Mouse (Mus musculus): Measurements from ENCODE around the gene Olfr1392. TPM values are rescaled to one million over a fixed set of nuclear protein-coding genes. Genes with fewer than 3 reads are reported as not detected.
"Not testable (repeated sequence)": the region's sequence is repeated elsewhere in the genome, so short reads cannot be mapped to it uniquely, and the experiment has no call there.

The Olfr1392 gene
- total RNA-seq, 2 experiments from 2014 or later: not detected

- ATAC-seq (replicated peaks; ENCODE audit: low FRiP score, poor library complexity, severe bottlenecking): no peak
These were observed 6.9 kb upstream of the Olfr1392 start, which contains the start of gene Olfr1393 for GRCm38 (mm10) chr11:49278222-49278621. Gene Olfr1393 (plus strand): TSS chr11:49278304.

- ATAC-seq (replicated peaks; ENCODE audit: low FRiP score, poor library complexity, severe bottlenecking): no peak
These were observed 2.2 kb downstream of the Olfr1392 start for GRCm38 (mm10) chr11:49287251-49287650.

- ATAC-seq (replicated peaks; ENCODE audit: low FRiP score, poor library complexity, severe bottlenecking): no peak
These were observed 7.7 kb downstream of the Olfr1392 start for GRCm38 (mm10) chr11:49292777-49293176.

DNA sequence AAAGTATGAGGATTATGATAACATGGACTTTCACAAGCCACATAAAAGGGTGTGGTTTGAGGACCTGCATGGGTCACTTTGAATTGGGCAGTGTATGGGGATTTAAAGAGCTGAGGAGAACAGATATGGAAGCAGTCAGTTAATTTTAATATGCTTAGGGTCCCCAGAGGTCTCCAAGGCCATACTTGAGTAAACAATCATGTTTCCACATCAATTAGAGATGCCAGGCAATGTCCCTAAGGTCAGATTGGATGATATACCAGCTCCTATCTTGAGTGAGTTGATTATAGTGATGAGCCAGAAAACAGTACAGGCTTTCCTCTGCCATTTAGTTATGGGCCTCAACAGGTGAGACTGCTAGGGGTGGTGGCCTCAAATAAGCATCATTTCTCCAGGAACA is 19.4 kb downstream of the Olfr1392 start, which contains the start of gene Olfr10:
TSS of gene Olfr10 (plus strand) at position 301 of the 400 bp plus-strand sequence.
- ATAC-seq (replicated peaks; ENCODE audit: low FRiP score, poor library complexity, severe bottlenecking): no peak

DNA sequence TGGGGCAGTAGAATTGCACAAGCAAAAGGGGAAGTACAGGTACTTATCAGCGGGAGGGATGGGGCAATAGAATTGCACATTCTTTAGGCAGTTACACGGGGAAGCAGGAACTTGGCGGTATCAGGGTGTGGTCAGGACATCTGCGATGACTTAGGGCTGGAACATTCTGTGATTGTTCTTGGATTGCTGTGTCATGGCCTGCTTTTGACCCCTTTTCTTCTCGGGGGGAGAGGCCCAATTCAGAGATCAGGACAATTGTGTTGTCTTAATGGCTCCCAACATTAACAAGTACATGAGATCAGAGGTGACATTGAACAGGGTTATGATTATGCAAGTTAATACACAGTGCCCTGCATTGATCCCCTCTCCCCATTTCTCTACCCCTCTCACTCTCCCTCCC is 23.5 kb downstream of the Olfr1392 start:
- ATAC-seq (replicated peaks; ENCODE audit: low FRiP score, poor library complexity, severe bottlenecking): not testable (repeated sequence)

- ATAC-seq (replicated peaks; ENCODE audit: low FRiP score, poor library complexity, severe bottlenecking): no peak
These were observed 37.4 kb downstream of the Olfr1392 start, which contains the start of gene Olfr1391 for GRCm38 (mm10) chr11:49322442-49322841. Gene Olfr1391 (plus strand): TSS chr11:49322742.

DNA sequence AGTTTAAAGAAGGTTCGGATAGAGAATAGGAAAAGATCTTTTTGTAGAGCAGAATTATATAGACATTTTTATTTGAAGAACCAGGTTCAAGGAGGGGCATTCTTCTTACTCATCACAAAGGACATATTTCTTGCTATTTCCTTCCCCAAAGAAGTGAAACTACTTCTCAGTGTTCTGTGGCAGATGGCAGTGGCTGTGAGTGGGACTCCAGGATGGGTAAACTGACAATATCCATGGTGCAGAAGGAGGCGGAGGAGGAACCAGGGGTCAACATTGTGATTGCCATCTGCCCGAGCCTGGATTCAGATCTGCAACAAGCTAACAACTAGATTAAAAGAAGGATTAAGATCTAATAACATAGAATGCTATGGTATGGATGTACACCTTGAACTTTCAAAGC is 41.6 kb downstream of the Olfr1392 start:
- ATAC-seq (replicated peaks; ENCODE audit: low FRiP score, poor library complexity, severe bottlenecking): no peak

DNA sequence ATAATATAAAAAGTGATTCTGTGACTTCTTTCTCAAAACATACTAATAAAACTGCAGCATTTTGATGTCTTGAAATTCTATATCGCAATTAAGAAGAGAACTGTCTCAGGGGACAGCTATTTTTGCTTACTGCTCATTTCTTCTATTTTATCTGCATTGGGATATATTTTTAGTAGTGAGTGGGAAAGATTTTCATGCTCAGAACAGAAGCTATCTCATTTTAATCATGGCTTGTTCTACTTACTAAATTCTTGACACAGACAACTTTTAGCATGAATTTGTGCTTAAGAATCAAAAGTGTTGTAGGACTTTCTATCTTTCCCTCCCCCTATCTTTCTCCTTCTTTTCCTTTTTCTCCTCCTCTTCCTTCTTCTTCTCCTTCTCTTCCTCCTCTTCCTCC is 44.6 kb downstream of the Olfr1392 start:
- ATAC-seq (replicated peaks; ENCODE audit: low FRiP score, poor library complexity, severe bottlenecking): no peak

GRCm38 (mm10) chr11:49334888-49335287 is 49.8 kb downstream of the Olfr1392 start, which contains the start of gene Olfr1390:
Gene Olfr1390 (plus strand): TSS chr11:49335188.
- no peak for ATAC-seq (replicated peaks; ENCODE audit: low FRiP score, poor library complexity, severe bottlenecking)

- ATAC-seq (replicated peaks; ENCODE audit: low FRiP score, poor library complexity, severe bottlenecking): no peak
These were observed 52.2 kb downstream of the Olfr1392 start for GRCm38 (mm10) chr11:49337150-49337832.

Other genes starting within 250 kb of the Olfr1392 start
- 21.1 and 35.5 TPM in 2 replicates for gene 9930111J21Rik2, start 234.0 kb upstream of the Olfr1392 start, total RNA-seq (2015; ENCODE audit: low replicate concordance)
- gene 9930111J21Rik2, start 234.0 kb upstream of the Olfr1392 start, total RNA-seq (2017; ENCODE audit: low replicate concordance): 12.4 and 17.8 TPM in 2 replicates
- gene Tgtp2, start 221.1 kb upstream of the Olfr1392 start, total RNA-seq (2015; ENCODE audit: low replicate concordance): 18.2 and 28.2 TPM in 2 replicates
- gene Tgtp2, start 221.1 kb upstream of the Olfr1392 start, total RNA-seq (2017; ENCODE audit: low replicate concordance): 28.4 and 51.8 TPM in 2 replicates
- gene Ifi47, start 208.7 kb upstream of the Olfr1392 start, total RNA-seq (2015; ENCODE audit: low replicate concordance): 33.2 and 37.5 TPM in 2 replicates
- 15.9 and 29.4 TPM in 2 replicates for gene Ifi47, start 208.7 kb upstream of the Olfr1392 start, total RNA-seq (2017; ENCODE audit: low replicate concordance)
- gene Olfr1396, start 170.4 kb upstream of the Olfr1392 start, total RNA-seq (2015; ENCODE audit: low replicate concordance): not detected in 2 replicates
- not detected in 2 replicates for gene Olfr1396, start 170.4 kb upstream of the Olfr1392 start, total RNA-seq (2017; ENCODE audit: low replicate concordance)
- gene Olfr1395, start 143.0 kb upstream of the Olfr1392 start, total RNA-seq (2015; ENCODE audit: low replicate concordance): not detected in 2 replicates
- not detected in 2 replicates for gene Olfr1395, start 143.0 kb upstream of the Olfr1392 start, total RNA-seq (2017; ENCODE audit: low replicate concordance)
- gene Olfr1394, start 130.9 kb upstream of the Olfr1392 start, total RNA-seq (2015; ENCODE audit: low replicate concordance): not detected in 2 replicates
- gene Olfr1394, start 130.9 kb upstream of the Olfr1392 start, total RNA-seq (2017; ENCODE audit: low replicate concordance): not detected in 2 replicates
- gene Btnl9, start 98.1 kb upstream of the Olfr1392 start, total RNA-seq (2015; ENCODE audit: low replicate concordance): 0.84 and 2.3 TPM in 2 replicates
- 3.1 and 5.7 TPM in 2 replicates for gene Btnl9, start 98.1 kb upstream of the Olfr1392 start, total RNA-seq (2017; ENCODE audit: low replicate concordance)
- 18.6 and 25.4 TPM in 2 replicates for gene Zfp62, start 82.0 kb upstream of the Olfr1392 start, total RNA-seq (2015; ENCODE audit: low replicate concordance)
- 14.8 and 28.9 TPM in 2 replicates for gene Zfp62, start 82.0 kb upstream of the Olfr1392 start, total RNA-seq (2017; ENCODE audit: low replicate concordance)
- gene Mgat1, start 41.1 kb upstream of the Olfr1392 start, total RNA-seq (2015; ENCODE audit: low replicate concordance): 9.0 and 10.2 TPM in 2 replicates
- gene Mgat1, start 41.1 kb upstream of the Olfr1392 start, total RNA-seq (2017; ENCODE audit: low replicate concordance): 11.4 and 17.0 TPM in 2 replicates
- not detected in 2 replicates for gene Olfr1393, start 7.0 kb upstream of the Olfr1392 start, total RNA-seq (2015; ENCODE audit: low replicate concordance)
- not detected in 2 replicates for gene Olfr1393, start 7.0 kb upstream of the Olfr1392 start, total RNA-seq (2017; ENCODE audit: low replicate concordance)
- not detected in 2 replicates for gene Olfr10, start 19.5 kb downstream of the Olfr1392 start, total RNA-seq (2015; ENCODE audit: low replicate concordance)
- not detected in 2 replicates for gene Olfr10, start 19.5 kb downstream of the Olfr1392 start, total RNA-seq (2017; ENCODE audit: low replicate concordance)
- gene Olfr1391, start 37.5 kb downstream of the Olfr1392 start, total RNA-seq (2015; ENCODE audit: low replicate concordance): not detected in 2 replicates
- 0.34 TPM in 1 of 2 replicates, not detected in the other for gene Olfr1391, start 37.5 kb downstream of the Olfr1392 start, total RNA-seq (2017; ENCODE audit: low replicate concordance)
- gene Olfr1390, start 49.9 kb downstream of the Olfr1392 start, total RNA-seq (2015; ENCODE audit: low replicate concordance): not detected in 2 replicates
- 0.09 TPM in 1 of 2 replicates, not detected in the other for gene Olfr1390, start 49.9 kb downstream of the Olfr1392 start, total RNA-seq (2017; ENCODE audit: low replicate concordance)
- not detected in 2 replicates for gene Olfr1389, start 137.8 kb downstream of the Olfr1392 start, total RNA-seq (2015; ENCODE audit: low replicate concordance)
- not detected in 2 replicates for gene Olfr1389, start 137.8 kb downstream of the Olfr1392 start, total RNA-seq (2017; ENCODE audit: low replicate concordance)
- gene Olfr1388, start 151.3 kb downstream of the Olfr1392 start, total RNA-seq (2015; ENCODE audit: low replicate concordance): 0.21 and 2.1 TPM in 2 replicates
- 5.9 and 6.3 TPM in 2 replicates for gene Olfr1388, start 151.3 kb downstream of the Olfr1392 start, total RNA-seq (2017; ENCODE audit: low replicate concordance)
- gene Olfr1387, start 170.1 kb downstream of the Olfr1392 start, total RNA-seq (2015; ENCODE audit: low replicate concordance): not detected in 2 replicates
- gene Olfr1387, start 170.1 kb downstream of the Olfr1392 start, total RNA-seq (2017; ENCODE audit: low replicate concordance): not detected in 2 replicates
- not detected in 2 replicates for gene Olfr1386, start 179.8 kb downstream of the Olfr1392 start, total RNA-seq (2015; ENCODE audit: low replicate concordance)
- gene Olfr1386, start 179.8 kb downstream of the Olfr1392 start, total RNA-seq (2017; ENCODE audit: low replicate concordance): not detected in 2 replicates
- not detected in 2 replicates for gene Olfr1385, start 203.8 kb downstream of the Olfr1392 start, total RNA-seq (2015; ENCODE audit: low replicate concordance)
- not detected in 2 replicates for gene Olfr1385, start 203.8 kb downstream of the Olfr1392 start, total RNA-seq (2017; ENCODE audit: low replicate concordance)
- gene Olfr1384, start 221.4 kb downstream of the Olfr1392 start, total RNA-seq (2015; ENCODE audit: low replicate concordance): not detected in 2 replicates
- not detected in 2 replicates for gene Olfr1384, start 221.4 kb downstream of the Olfr1392 start, total RNA-seq (2017; ENCODE audit: low replicate concordance)
- gene Olfr1383, start 234.4 kb downstream of the Olfr1392 start, total RNA-seq (2015; ENCODE audit: low replicate concordance): not detected in 2 replicates
- gene Olfr1383, start 234.4 kb downstream of the Olfr1392 start, total RNA-seq (2017; ENCODE audit: low replicate concordance): not detected in 2 replicates
- not detected in 2 replicates for gene Olfr1382, start 243.0 kb downstream of the Olfr1392 start, total RNA-seq (2015; ENCODE audit: low replicate concordance)
- gene Olfr1382, start 243.0 kb downstream of the Olfr1392 start, total RNA-seq (2017; ENCODE audit: low replicate concordance): not detected in 2 replicates